Mouse (Mus musculus) liver, embryonic 14.5 days (tissue): ENCODE measurements around the gene Pced1b. TPM values are rescaled to one million over a fixed set of nuclear protein-coding genes. Genes with fewer than 3 reads are reported as not detected.

Source experiments
- ATAC-seq: fragments of 200-750 bp; cut with Nextera tagmentation; 2 replicates; pipeline ENCODE4 v1.8.0; 2017; ENCODE audit warnings: moderate number of reproducible peaks, mild to moderate bottlenecking, moderate library complexity; ENCODE audit not compliant: insufficient read depth
- DNase-seq, 3 experiments: peaks; one replicate each; pipeline ENCODE4 v3.0.0-alpha.2; 2012 to 2013; ENCODE audit warnings: low read depth in 3 of 3, low spot score in 3 of 3
- H3K27ac ChIP-seq: fragments of 300-500 bp; sonication (generic); 2 replicates; pipeline ENCODE4 v1.5.1; 2014; ENCODE audit warnings: moderate library complexity, mild to moderate bottlenecking, control low read depth, inconsistent platforms
- H3K27me3 ChIP-seq: fragments of 300-500 bp; sonication (generic); 2 replicates; pipeline ENCODE4 v1.6.1; 2014; ENCODE audit warnings: mild to moderate bottlenecking, low read length, moderate library complexity; ENCODE audit not compliant: control insufficient read depth, insufficient read depth
- H3K36me3 ChIP-seq: fragments of 300-500 bp; sonication (generic); replicated peaks from 2 replicates; pipeline ENCODE4 v1.6.1; 2014; ENCODE audit warnings: low read depth; ENCODE audit not compliant: control insufficient read depth, insufficient read depth
- H3K4me1 ChIP-seq, 2 experiments: fragments of 200-500 bp in 1 of 2; fragments of 300-500 bp in 1 of 2; sonication (generic) in 1 of 2; replicated peaks; 2 replicates each; pipeline ENCODE4 v1.6.1; 2012 to 2014; ENCODE audit warnings: antibody characterized with exemption in 1 of 2, inconsistent platforms in 1 of 2, low read length in 1 of 2; ENCODE audit not compliant: control insufficient read depth in 2 of 2, insufficient read depth in 2 of 2
- H3K4me2 ChIP-seq: fragments of 300-500 bp; sonication (generic); 2 replicates; pipeline ENCODE4 v1.6.1; 2014; ENCODE audit warnings: low read depth, mild to moderate bottlenecking, control low read depth, moderate library complexity
- H3K4me3 ChIP-seq, 2 experiments: fragments of 200-500 bp in 1 of 2; fragments of 300-500 bp in 1 of 2; sonication (generic) in 1 of 2; 2 replicates each; pipeline ENCODE4 v1.5.1; 2012 to 2014; ENCODE audit warnings: low read depth in 2 of 2, low read length in 2 of 2, mild to moderate bottlenecking in 2 of 2, control low read depth in 1 of 2, inconsistent platforms in 1 of 2, moderate library complexity in 1 of 2; ENCODE audit not compliant: insufficient read depth in 1 of 2
- H3K9ac ChIP-seq: fragments of 300-500 bp; sonication (generic); replicated peaks from 2 replicates; pipeline ENCODE4 v1.6.1; 2014; ENCODE audit warnings: mild to moderate bottlenecking, control low read depth, moderate library complexity
- H3K9me3 ChIP-seq: fragments of 300-500 bp; sonication (generic); 2 replicates; pipeline ENCODE4 v1.6.1; 2016; ENCODE audit warnings: low read length, mixed read lengths; ENCODE audit not compliant: control insufficient read depth
- CTCF ChIP-seq: IDR thresholded peaks from 2 replicates; pipeline ENCODE4 v1.5.1; 2016; ENCODE audit warnings: antibody characterized with exemption, low read depth, control low read depth
- EP300 ChIP-seq: IDR thresholded peaks from 2 replicates; pipeline ENCODE4 v1.6.1; 2016; ENCODE audit warnings: antibody characterized with exemption, low read depth
- WGBS: fragments of 180-500 bp; shearing (Covaris S2); extraction: QIAGEN DNeasy Blood & Tissue Kit; methylation state at CpG from one replicate; pipeline ENCODE4 v1.1.7; 2014; ENCODE audit not compliant: insufficient replicate concordance; 5-methylcytosine and 5-hydroxymethylcytosine counted together
- polyA plus RNA-seq, 2 experiments: library from polyadenylated mRNA; depleted of rRNA in 1 of 2; stranded (reverse) in 1 of 2; unstranded in 1 of 2; fragments of >200 nt; fragmentation: Nextera tagmentation in 1 of 2; extraction: Ambion mirVana in 1 of 2; gene quantifications; 2 replicates each; pipeline versions ENCODE4 v1.2.1 to v1.2.3; 2012 to 2014

Gene Pced1b
- polyA plus RNA-seq, 2 experiments: 5.7 to 8.2 TPM

GRCm38 (mm10) chr15:97420292-97420691 lies 173.4 kb downstream of the Pced1b start:
- Histone ChIP-seq H3K27ac (no peak overlapping the region), H3K9me3 (no peaks in the 10 kb centered on the region), H3K9ac (no peak overlapping the region), H3K4me2 (no peak overlapping the region), H3K27me3 (no peaks in the 10 kb centered on the region), H3K36me3 (no peaks in the 10 kb centered on the region), H3K4me1 (peaks cover 0 to 9% of the 10 kb centered on the region in 2 experiments; a peak in 2 of 4 replicates), H3K4me3 (no peak overlapping the region)
- ATAC-seq: no peak
- TF ChIP-seq EP300: no peak
- TF ChIP-seq CTCF: no peak
- DNase-seq: no peak
- WGBS: 71% methylated on average over 2 of the region's 2 CpGs

- no peak overlapping the region for H3K4me2 ChIP-seq
- H3K27ac ChIP-seq: no peak overlapping the region
- WGBS: 26% methylated on average over 3 of the region's 3 CpGs
- H3K27me3 ChIP-seq: no peaks in the 10 kb centered on the region
- no peak overlapping the region for H3K4me3 ChIP-seq
- TF ChIP-seq CTCF (no peak), EP300 (no peak)
- H3K9me3 ChIP-seq: no peaks in the 10 kb centered on the region
- H3K4me1 ChIP-seq: 0 out of 4 replicates have a peak, but pooled peaks cover 0 to 6% of the 10 kb centered on the region in 2 experiments
- H3K9ac ChIP-seq: no peak overlapping the region
- H3K36me3 ChIP-seq: no peaks in the 10 kb centered on the region
- no peak for DNase-seq
- ATAC-seq: no peak
Measured at GRCm38 (mm10) chr15:97421533-97421932, 174.6 kb downstream of the Pced1b start.

- Histone ChIP-seq H3K4me3 (no peak overlapping the region), H3K36me3 (no peaks in the 10 kb centered on the region), H3K4me2 (no peak overlapping the region), H3K27me3 (no peaks in the 10 kb centered on the region), H3K9ac (no peak overlapping the region), H3K27ac (no peak overlapping the region), H3K4me1 (0 out of 4 replicates have a peak, but pooled peaks cover 0 to 6% of the 10 kb centered on the region in 2 experiments), H3K9me3 (no peaks in the 10 kb centered on the region)
- DNase-seq (no peak), ATAC-seq (no peak)
- TF ChIP-seq EP300 (no peak), CTCF (no peak)
- WGBS: 20% methylated on average over 4 of the region's 4 CpGs
Measured at GRCm38 (mm10) chr15:97422212-97422944, 175.5 kb downstream of the Pced1b start.

GRCm38 (mm10) chr15:97424375-97424774 lies 177.5 kb downstream of the Pced1b start:
- H3K36me3 ChIP-seq: no peaks in the 10 kb centered on the region
- 0 out of 4 replicates have a peak, but pooled peaks cover 0 to 6% of the 10 kb centered on the region in 2 experiments for H3K4me1 ChIP-seq
- H3K27me3 ChIP-seq: no peaks in the 10 kb centered on the region
- no peaks in the 10 kb centered on the region for H3K9me3 ChIP-seq
- H3K4me3 ChIP-seq: no peak overlapping the region
- 16% methylated on average over 7 of the region's 7 CpGs for WGBS
- no peak overlapping the region for H3K4me2 ChIP-seq
- H3K27ac ChIP-seq: no peak overlapping the region
- H3K9ac ChIP-seq: no peak overlapping the region
- ATAC-seq (no peak), DNase-seq (no peak)
- TF ChIP-seq EP300: no peak
- TF ChIP-seq CTCF: no peak

- Histone ChIP-seq H3K27ac (no peak overlapping the region), H3K9ac (no peak overlapping the region), H3K4me2 (no peak overlapping the region), H3K27me3 (no peaks in the 10 kb centered on the region), H3K9me3 (no peaks in the 10 kb centered on the region), H3K4me3 (no peak overlapping the region), H3K36me3 (no peaks in the 10 kb centered on the region), H3K4me1 (0 out of 4 replicates have a peak, but pooled peaks cover 0 to 6% of the 10 kb centered on the region in 2 experiments)
- no peak for ATAC-seq
- 61% methylated on average over 3 of the region's 3 CpGs for WGBS
- DNase-seq: no peak
- TF ChIP-seq CTCF (no peak), EP300 (no peak)
Measured at GRCm38 (mm10) chr15:97424961-97425360, 178.1 kb downstream of the Pced1b start.
